Mouse (Mus musculus) cerebellum, postnatal 10 days (tissue): Measurements from ENCODE around the gene Hmx1.
A peak's percentile ranks its signal among the peaks of the same experiment; 100 is the strongest.

Experiments used
- DNase-seq, 2 experiments: peaks; one replicate each; pipeline ENCODE4 v3.0.0; 2021; ENCODE audit warnings: mixed read lengths in 2 of 2

Gene Hmx1

GRCm38 (mm10) chr5:35388491-35389111, at the start of gene Hmx1:
Gene Hmx1, plus strand, starts transcription at chr5:35389108.
- peak; percentile 62 to 73 for DNase-seq

- peak; percentile 55 to 62 for DNase-seq
Observed at GRCm38 (mm10) chr5:35345084-35345483, 43.8 kb upstream of the Hmx1 start.

DNA sequence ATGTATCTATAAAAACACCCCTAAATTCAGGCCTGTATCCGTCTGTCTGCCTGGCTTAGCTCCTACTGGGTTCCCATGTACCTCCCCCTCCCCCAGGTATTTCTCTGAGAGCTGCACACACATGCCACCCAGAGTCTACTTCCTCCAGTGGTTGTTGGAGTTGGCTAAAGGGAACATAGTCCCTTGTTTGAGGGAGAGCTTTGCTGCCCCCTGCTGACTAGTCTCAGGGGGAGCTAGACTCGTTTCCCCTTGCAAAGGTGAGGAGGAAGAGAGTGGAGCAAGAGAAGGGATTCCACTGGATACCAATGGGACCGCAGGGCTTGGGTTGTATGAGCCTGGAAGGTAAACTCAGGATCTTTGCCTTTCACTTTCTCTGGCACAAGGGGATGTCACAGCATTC, 40.1 kb upstream of the Hmx1 start:
- peak; percentile 91 to 92 for DNase-seq

DNA sequence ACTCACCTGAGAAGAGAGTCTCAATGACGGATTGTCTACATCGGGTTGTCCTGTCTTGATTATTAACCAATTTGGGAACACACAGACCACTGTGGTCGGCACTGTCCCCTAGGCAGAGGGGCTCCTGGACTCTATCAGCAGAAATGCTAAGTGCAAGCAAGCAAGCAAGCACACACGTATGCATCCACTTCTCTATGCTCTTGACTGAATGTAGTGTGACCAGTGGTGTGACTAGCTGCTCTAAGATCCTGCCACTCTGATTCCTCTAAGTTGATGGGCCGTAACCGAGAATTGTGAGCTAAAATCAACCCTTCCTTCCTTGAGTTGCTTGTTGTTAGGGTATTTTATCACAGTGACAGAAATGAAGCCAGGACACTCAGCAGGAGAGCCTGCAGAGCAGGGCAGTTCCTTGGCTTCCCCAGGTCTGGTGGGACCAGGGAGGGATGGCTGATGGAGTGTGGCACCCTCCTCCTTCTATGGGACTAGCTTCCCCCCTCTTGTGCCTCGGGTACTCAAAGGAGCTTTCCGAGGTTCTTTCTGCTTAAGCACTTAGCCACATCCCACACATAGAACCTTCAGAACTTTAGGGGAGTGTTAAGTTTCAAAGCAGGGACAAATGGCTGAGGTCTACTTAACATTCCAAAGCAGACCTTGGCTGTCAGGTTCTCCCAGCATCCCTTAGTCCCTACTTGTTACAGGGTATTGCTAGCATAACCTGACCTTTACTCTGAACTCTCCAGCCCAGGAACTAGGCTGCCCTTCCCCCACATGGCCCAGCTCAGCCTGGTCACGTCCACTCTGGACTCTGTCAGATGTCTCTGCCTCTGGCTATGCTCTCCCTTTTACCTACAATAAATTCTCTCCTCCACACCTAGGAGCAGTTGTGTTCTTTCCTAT, 31.1 kb upstream of the Hmx1 start:
- no peak for DNase-seq

DNA sequence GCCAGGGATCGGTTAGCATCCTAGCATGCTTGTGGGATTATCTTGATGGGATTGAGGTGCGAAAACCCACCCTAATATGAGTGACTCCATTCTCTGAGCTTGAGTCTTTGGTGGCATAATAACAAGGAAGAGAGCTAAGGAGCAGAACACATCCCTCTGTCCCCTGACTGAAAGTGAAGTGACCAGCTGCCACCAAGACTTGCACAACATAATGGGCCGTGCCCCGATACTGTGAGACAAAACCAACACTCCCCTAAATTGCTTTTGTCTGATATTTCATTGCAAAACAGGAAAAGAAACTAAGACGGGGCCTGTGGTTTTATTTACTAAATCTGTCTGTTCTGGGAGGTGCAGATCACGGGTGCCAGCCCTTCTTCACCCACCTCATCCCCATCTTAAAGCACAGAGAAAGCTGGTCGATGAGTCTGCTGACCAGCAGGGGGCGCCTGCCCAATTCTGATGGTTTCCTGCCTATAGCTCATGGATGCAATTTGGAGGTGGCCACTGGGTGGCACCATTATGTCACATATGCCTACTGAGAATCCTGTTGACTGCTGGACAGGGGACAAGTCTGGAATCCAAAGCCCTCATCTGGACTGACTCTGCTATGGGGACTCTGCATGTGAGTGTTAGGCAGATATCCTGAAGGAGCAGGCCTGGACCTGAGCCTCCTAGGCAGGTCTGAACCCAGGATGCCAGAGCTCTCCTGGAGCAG, 27.2 kb upstream of the Hmx1 start:
- DNase-seq = peak; percentile 98 to 99

- DNase-seq = no peak
Observed at GRCm38 (mm10) chr5:35366241-35367032, 22.5 kb upstream of the Hmx1 start.

DNA sequence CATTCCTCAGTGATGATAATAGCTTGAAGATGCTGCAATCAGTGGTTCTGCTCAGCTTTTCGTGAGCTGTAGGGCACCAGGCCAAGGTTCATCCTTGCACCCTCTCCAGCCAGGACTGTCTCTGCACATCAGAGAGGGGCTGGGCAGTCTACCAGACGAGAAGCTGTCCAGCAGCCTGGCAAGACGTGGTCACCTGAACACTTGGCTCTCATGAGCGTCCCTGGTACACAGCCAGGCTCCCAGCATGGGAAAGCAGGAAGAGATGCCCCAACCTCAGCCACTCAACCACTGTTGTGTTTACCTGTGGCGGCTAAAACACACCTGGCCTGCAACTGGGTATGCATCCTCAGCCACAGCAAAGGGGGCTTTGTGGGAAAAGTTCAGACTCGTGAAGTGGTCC, 20.0 kb upstream of the Hmx1 start:
- peak; percentile 81 to 83 for DNase-seq

DNA sequence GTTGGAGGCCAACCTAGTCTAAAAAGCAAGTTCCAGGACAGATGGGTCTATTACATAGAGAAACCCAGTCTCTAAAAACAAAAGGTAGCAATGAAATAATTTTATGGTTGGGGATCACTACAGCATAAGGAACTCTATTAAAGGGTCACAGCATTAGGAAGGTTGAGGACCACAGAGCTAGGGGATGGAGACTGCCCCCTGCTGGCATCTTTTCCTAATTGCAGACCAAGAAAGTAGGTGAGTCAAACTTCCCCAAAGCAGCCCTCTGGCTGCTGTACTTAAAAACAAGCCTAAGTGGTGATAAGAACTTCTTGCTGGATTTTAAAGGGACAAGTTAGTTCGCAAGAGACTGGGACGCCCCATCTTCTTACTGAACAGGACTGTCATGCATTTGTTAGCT, 9.8 kb upstream of the Hmx1 start:
- no peak for DNase-seq

GRCm38 (mm10) chr5:35379815-35380214, 9.1 kb upstream of the Hmx1 start:
- peak; percentile 68 to 74 for DNase-seq

DNA sequence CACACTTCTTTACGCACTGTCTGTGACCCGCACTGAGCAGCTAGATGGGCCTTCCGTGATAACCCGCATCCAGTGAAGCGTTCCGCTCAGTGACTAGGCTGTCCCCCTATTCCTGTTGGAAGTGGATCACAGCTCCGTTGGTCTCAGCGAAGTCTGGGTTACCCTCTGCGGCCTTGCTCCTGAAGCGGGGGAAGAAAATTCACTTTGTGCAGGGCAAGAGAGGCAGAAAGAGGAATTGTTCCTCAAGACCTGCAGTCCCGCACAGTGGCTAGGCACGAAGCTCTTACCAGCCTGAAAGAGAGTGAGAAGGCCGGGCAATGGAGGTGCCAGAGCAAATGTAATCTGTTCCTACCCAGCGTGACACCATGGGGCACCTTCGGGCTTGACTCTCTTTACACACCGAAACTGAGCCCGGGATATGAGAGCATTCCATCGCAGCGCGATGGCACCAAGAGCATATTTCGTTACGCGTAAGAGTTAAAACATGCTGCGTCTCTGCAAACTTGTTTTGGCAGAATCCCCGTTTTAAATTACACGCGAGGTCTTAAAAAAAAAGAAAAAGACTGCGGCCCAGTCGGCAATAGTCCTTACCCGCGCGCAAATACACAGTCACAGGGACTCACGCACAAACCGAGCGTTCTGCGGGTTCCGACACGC, 946 bp upstream of the Hmx1 start:
- no peak for DNase-seq

DNA sequence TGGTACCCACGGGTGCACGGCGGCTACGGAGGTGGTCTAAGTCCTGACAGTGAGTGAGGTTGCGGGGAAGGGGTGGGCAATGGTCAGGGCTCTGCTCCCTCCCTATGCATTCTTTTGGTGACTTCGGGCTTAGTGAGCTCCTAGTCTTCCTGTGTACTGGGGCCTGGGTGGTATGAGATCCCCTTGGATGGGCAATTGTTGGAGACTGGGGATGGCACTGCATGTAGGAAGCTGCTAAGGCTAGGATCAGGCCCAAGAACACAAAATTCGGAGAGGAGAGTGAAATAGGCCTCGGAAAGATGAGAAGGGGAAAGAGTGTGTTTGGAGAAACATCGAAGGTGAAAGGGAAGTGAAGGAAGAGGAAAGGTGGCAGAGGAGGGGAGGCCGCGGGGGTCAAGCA, 533 bp downstream of the Hmx1 start:
- no peak for DNase-seq

DNA sequence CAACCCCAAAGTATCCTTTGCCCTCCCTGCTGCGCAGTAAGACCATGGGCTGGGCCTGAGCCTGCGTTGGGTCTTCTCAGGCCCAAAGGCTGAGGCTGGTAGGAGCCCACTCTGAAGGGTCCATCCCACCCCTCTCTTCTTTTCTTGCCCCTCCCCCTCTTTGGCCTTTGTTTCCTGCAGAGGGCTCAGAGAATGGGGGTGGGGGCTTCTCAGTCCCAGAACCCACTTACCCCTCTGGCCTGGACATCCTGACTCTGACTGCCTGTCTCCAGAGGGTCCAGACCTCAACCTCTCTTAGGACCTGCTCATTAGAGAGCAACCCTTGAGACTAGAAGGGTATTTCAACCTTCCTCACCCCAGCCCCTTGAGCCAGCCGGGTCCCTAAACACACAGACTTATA, 1.0 kb downstream of the Hmx1 start:
- DNase-seq = no peak

GRCm38 (mm10) chr5:35390848-35391655, 2.1 kb downstream of the Hmx1 start:
- no peak for DNase-seq

DNA sequence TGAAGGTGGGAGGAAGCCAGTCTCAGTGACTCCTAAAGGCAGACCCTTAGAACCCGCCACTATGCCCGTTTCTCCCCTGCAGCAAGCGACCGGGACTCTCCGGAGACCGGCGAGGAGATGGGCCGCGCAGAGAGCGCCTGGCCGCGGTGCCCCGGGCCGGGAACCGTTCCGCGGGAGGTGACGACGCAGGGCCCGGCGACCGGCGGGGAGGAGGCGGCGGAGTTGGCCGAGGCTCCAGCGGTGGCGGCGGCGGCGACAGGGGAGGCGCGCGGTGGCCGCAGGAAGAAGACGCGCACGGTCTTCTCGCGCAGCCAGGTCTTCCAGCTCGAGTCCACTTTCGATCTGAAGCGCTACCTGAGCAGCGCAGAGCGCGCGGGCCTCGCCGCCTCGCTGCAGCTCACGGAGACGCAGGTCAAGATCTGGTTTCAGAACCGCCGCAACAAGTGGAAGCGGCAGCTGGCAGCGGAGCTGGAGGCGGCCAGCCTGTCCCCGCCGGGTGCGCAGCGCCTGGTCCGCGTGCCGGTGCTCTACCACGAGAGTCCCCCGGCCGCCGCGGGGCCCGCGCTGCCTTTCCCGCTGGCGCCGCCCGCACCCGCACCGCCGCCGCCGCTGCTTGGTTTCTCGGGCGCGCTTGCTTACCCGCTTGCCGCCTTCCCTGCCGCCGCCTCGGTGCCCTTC, 2.9 kb downstream of the Hmx1 start:
- peak in 1 of 2 experiments; percentile 47 for DNase-seq

DNA sequence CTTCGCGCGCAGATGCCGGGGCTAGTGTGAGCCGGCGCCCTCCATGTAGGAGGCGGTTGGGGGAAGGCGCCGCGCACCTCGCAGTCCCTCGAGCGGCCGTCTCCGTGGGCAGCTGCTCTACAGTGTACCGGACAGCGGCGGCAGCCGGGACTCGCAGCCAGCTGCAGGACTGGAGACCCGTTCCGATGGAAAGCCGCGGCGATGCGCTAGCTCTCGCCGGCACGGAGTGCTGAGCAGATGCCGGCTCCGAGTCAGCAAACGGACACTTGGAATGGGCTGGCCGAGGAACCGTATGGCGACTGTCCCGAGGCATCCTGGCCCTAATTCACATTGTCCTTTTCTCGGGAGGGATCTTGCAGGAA, 3.4 kb downstream of the Hmx1 start:
- no peak for DNase-seq

GRCm38 (mm10) chr5:35395566-35396440, 6.9 kb downstream of the Hmx1 start:
- DNase-seq = peak; percentile 51 to 57

GRCm38 (mm10) chr5:35396976-35397641, 8.2 kb downstream of the Hmx1 start:
- DNase-seq = no peak

DNA sequence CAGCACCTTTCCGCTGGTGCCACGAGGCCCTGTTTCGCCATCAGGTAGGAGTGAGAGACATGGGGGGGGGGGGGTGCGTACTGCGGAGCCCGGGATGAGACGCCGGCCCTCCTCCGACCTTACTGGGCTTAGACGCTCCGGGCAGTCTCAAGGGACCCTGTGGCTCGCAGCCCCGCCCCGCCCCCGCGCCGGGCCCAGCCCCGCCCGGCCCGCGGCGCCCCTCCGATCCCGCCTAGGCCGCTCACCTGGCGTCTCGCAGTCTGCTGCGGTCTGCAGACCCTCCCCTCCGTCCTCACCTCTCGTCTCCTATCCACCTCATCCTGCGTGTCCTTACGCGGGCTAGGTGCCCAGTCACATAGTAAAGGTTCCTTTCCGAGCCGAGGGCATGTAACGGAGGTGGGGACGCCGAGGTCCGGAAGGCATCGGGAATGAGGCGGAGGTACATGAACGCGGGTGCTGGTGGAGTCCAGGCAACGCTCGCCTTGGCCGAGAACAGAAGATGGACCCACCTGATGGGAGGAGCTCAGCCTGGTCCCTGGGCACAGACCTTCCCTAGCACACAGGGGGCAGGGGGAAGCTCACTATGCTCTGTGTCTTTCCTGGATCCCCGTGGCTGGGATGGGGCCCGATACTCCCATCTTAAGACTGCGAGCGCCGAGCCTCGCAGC, 8.9 kb downstream of the Hmx1 start:
- DNase-seq = no peak
